Mouse (Mus musculus) neural tube, embryonic 14.5 days (tissue): ENCODE measurements around the gene Bcl2l1. TPM values are rescaled to one million over a fixed set of nuclear protein-coding genes. Genes with fewer than 3 reads are reported as not detected.

Source experiments
- ATAC-seq: fragments of 200-750 bp; cut with Nextera tagmentation; 2 replicates; pipeline ENCODE4 v1.8.0; 2017; ENCODE audit warnings: low read depth, mild to moderate bottlenecking, moderate TSS enrichment, moderate library complexity
- H3K27ac ChIP-seq: fragments of 300-500 bp; sonication (generic); 2 replicates; pipeline ENCODE4 v1.5.1; 2014; ENCODE audit warnings: low read depth, mild to moderate bottlenecking, control low read depth, low read length, moderate library complexity, mixed read lengths
- H3K27me3 ChIP-seq: fragments of 300-500 bp; sonication (generic); 2 replicates; pipeline ENCODE4 v1.6.1; 2014; ENCODE audit warnings: low read length; ENCODE audit not compliant: control insufficient read depth, insufficient read depth
- H3K36me3 ChIP-seq: fragments of 300-500 bp; sonication (generic); 2 replicates; pipeline ENCODE4 v1.6.1; 2014; ENCODE audit warnings: low read length, mixed read lengths; ENCODE audit not compliant: control insufficient read depth, insufficient read depth
- H3K4me1 ChIP-seq: fragments of 300-500 bp; sonication (generic); 2 replicates; pipeline ENCODE4 v1.6.1; 2014; ENCODE audit warnings: low read length; ENCODE audit not compliant: control insufficient read depth, insufficient read depth
- H3K4me2 ChIP-seq: fragments of 300-500 bp; sonication (generic); 2 replicates; pipeline ENCODE4 v1.6.1; 2014; ENCODE audit warnings: mild to moderate bottlenecking, low read depth, low read length, control low read depth
- H3K4me3 ChIP-seq: fragments of 300-500 bp; sonication (generic); 2 replicates; pipeline ENCODE4 v1.5.1; 2014; ENCODE audit warnings: low read depth, low read length, control low read depth, mixed read lengths
- H3K9ac ChIP-seq: fragments of 300-500 bp; sonication (generic); replicated peaks from 2 replicates; pipeline ENCODE4 v1.6.1; 2014; ENCODE audit warnings: low read depth, mild to moderate bottlenecking, control low read depth, low read length, mixed read lengths
- H3K9me3 ChIP-seq: fragments of 300-500 bp; sonication (generic); 2 replicates; pipeline ENCODE4 v1.6.1; 2016; ENCODE audit warnings: low read length; ENCODE audit not compliant: control insufficient read depth
- WGBS: fragments of 180-500 bp; shearing (Covaris S2); extraction: QIAGEN DNeasy Blood & Tissue Kit; methylation state at CpG from one replicate; pipeline ENCODE4 v1.1.7; 2014; 5-methylcytosine and 5-hydroxymethylcytosine counted together
- polyA plus RNA-seq: library from polyadenylated mRNA; unstranded; fragments of >200 nt; fragmentation: Nextera tagmentation; extraction: Ambion mirVana; gene quantifications from 2 replicates; pipeline ENCODE4 v1.2.1, GENCODE M21; 2014

The Bcl2l1 gene
- 142 and 159 TPM in 2 replicates for polyA plus RNA-seq

DNA sequence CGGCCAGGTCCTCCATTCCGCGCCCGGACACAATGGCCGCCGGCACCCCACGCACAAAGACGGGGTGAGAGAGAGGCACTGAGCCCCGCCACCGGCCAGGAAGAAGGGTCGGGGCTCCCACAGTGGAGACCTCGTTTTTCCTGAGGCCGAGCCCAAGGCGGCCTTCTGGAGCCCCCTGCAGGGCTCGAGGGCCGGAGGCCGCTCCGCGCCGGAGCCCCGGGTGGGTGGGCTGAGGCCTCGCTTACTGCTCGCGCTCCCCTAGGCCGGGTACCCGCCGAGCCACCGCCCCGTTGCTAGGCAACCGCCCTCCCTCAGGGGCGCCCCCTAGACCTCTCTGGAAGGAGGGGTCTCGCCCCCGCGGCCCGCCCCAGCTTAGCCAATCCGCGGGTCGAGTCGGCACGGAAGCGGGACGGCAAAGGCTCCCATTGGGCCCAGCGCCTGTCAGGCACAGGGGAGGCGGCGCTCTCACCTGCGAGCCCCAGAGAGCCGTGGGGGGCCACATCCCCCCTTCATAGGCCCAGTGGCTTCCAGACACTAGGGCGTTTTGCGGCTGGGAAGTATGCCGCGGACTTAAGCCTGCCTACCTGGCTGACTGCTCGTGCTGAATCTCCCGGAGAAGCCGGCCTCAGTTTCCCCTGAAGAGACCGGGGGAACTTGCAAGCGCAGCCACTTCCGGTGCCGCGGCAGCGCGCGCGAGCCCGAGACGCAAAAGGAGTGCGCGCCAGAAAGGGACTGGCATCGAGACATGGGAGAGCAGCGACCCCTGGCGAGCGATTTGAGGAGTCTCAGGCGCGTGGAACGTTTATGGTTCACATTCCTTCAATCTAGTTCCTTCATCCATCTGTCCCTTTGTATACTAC lies at the start of gene Bcl2l1:
Bcl2l1 (minus strand) TSS at position 710 of the 860 bp plus-strand sequence.
- peak; percentile 98 for ATAC-seq
- Histone ChIP-seq H3K9me3 (no peaks in the 10 kb centered on the region), H3K27ac (peak within 1 kb of the TSS; percentile 94), H3K9ac (peak within 1 kb of the TSS; percentile 83), H3K27me3 (no peaks in the 10 kb centered on the region), H3K4me2 (peak within 1 kb of the TSS; percentile 91), H3K36me3 (no peaks in the 10 kb centered on the region), H3K4me3 (peak within 1 kb of the TSS; percentile 60), H3K4me1 (peaks cover 34% of the 10 kb centered on the region)
- WGBS: under 1% methylated on average over 65 of the region's 74 CpGs

GRCm38 (mm10) chr2:152880898-152881297 lies 49.4 kb upstream of the Bcl2l1 start:
- Histone ChIP-seq H3K36me3 (no peaks in the 10 kb centered on the region), H3K4me2 (no peak overlapping the region), H3K27me3 (no peaks in the 10 kb centered on the region), H3K4me1 (no peaks in the 10 kb centered on the region), H3K27ac (no peak overlapping the region), H3K9me3 (no peaks in the 10 kb centered on the region), H3K9ac (no peak overlapping the region), H3K4me3 (no peak overlapping the region)
- no peak for ATAC-seq
- 94% methylated on average over 13 of the region's 13 CpGs for WGBS

- WGBS: 94% methylated on average over 3 of the region's 3 CpGs
- no peak overlapping the region for H3K4me2 ChIP-seq
- no peak overlapping the region for H3K9ac ChIP-seq
Measured at GRCm38 (mm10) chr2:152878239-152878638, 46.7 kb upstream of the Bcl2l1 start.

DNA sequence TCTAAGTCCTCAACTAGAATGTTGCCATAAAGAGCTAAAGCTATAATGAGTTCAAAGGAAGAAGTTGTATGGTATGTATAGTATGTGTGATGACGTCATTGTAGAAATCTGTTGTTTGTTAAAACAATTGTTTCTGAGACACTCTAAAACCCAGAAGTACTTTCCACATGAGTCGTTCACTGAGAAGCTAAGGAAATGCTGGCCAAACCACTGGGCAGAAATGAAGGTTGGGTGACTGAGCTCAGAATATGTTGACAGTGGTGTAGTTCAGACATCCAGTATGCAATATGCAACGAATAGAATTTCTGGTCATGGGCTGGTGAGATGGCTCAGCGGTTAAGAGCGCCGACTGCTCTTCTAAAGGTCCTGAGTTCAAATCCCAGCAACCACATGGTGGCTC lies 31.8 kb upstream of the Bcl2l1 start:
- Histone ChIP-seq H3K9ac (no peak overlapping the region), H3K9me3 (no peaks in the 10 kb centered on the region), H3K27ac (no peak overlapping the region), H3K4me3 (no peak overlapping the region), H3K27me3 (no peaks in the 10 kb centered on the region), H3K36me3 (no peaks in the 10 kb centered on the region), H3K4me2 (no peak overlapping the region), H3K4me1 (no peaks in the 10 kb centered on the region)
- WGBS: 97% methylated on average over 6 of the region's 6 CpGs
- no peak for ATAC-seq

More at GRCm38 (mm10) chr2:152878239-152878638, 46.7 kb upstream of the Bcl2l1 start:
- Histone ChIP-seq H3K36me3 (no peaks in the 10 kb centered on the region), H3K4me1 (no peaks in the 10 kb centered on the region), H3K4me3 (no peak overlapping the region), H3K27ac (no peak overlapping the region), H3K9me3 (no peaks in the 10 kb centered on the region), H3K27me3 (no peaks in the 10 kb centered on the region)
- ATAC-seq: no peak

DNA sequence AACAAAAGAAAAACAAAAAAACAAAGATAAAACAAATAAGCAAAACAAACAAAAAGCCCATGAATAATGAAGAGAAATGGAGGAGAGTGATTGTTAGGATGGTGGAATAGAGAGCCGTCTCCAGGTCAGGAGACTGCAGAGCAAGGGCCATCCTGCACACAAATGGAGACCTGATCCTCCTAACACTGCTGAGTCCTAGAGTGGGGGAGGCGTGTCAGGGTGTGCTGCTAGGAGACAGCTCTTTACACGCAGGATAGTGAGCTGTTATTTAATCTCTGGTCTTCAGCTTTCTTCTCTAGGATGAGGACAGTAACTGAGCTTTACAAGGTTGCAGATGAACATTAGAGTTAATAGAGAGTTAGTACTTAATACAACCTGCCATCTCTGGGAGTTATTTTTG lies 31.1 kb upstream of the Bcl2l1 start:
- ATAC-seq: no peak
- H3K9me3 ChIP-seq: no peaks in the 10 kb centered on the region
- H3K4me3 ChIP-seq: no peak overlapping the region
- no peak overlapping the region for H3K4me2 ChIP-seq
- no peak overlapping the region for H3K9ac ChIP-seq
- WGBS: 88% methylated on average over 3 of the region's 3 CpGs
- no peaks in the 10 kb centered on the region for H3K27me3 ChIP-seq
- no peaks in the 10 kb centered on the region for H3K36me3 ChIP-seq
- no peaks in the 10 kb centered on the region for H3K4me1 ChIP-seq
- H3K27ac ChIP-seq: no peak overlapping the region

GRCm38 (mm10) chr2:152861891-152862290 lies 30.4 kb upstream of the Bcl2l1 start:
- Histone ChIP-seq H3K27me3 (no peaks in the 10 kb centered on the region), H3K4me2 (no peak overlapping the region), H3K9me3 (no peaks in the 10 kb centered on the region), H3K36me3 (no peaks in the 10 kb centered on the region), H3K9ac (no peak overlapping the region), H3K27ac (no peak overlapping the region), H3K4me1 (no peaks in the 10 kb centered on the region), H3K4me3 (no peak overlapping the region)
- 89% methylated on average over 1 of the region's 1 CpGs for WGBS
- no peak for ATAC-seq

GRCm38 (mm10) chr2:152859501-152859900 lies 28.0 kb upstream of the Bcl2l1 start:
- Histone ChIP-seq H3K27ac (no peak overlapping the region), H3K9ac (no peak overlapping the region), H3K4me1 (no peaks in the 10 kb centered on the region), H3K36me3 (no peaks in the 10 kb centered on the region), H3K27me3 (no peaks in the 10 kb centered on the region), H3K4me3 (no peak overlapping the region), H3K4me2 (no peak overlapping the region), H3K9me3 (no peaks in the 10 kb centered on the region)
- WGBS: 86% methylated on average over 3 of the region's 3 CpGs
- ATAC-seq: no peak

- H3K4me2 ChIP-seq: peak overlapping the region; percentile 76
- H3K4me3 ChIP-seq: peak overlapping the region; percentile 62
- no peaks in the 10 kb centered on the region for H3K36me3 ChIP-seq
- no peaks in the 10 kb centered on the region for H3K9me3 ChIP-seq
- 9% methylated on average over 2 of the region's 2 CpGs for WGBS
- no peak for ATAC-seq
- no peak overlapping the region for H3K27ac ChIP-seq
- H3K27me3 ChIP-seq: no peaks in the 10 kb centered on the region
- H3K4me1 ChIP-seq: peaks cover 3% of the 10 kb centered on the region; the same call in 1 of the 2 replicates
- no peak overlapping the region for H3K9ac ChIP-seq
Measured at GRCm38 (mm10) chr2:152848466-152848865, 16.9 kb upstream of the Bcl2l1 start.

GRCm38 (mm10) chr2:152847815-152848302 lies 16.3 kb upstream of the Bcl2l1 start, which contains the start of gene Tpx2:
Gene Tpx2, plus strand, starts transcription at chr2:152847964.
- under 1% methylated on average over 34 of the region's 34 CpGs for WGBS
- Histone ChIP-seq H3K36me3 (no peaks in the 10 kb centered on the region), H3K4me2 (peak within 1 kb of the TSS; percentile 76), H3K9ac (peak within 1 kb of the TSS; percentile 39; the same call in 1 of the 2 replicates), H3K27me3 (no peaks in the 10 kb centered on the region), H3K27ac (no peak within 1 kb of the TSS), H3K4me3 (peak within 1 kb of the TSS; percentile 62), H3K4me1 (peaks cover 3% of the 10 kb centered on the region; the same call in 1 of the 2 replicates), H3K9me3 (no peaks in the 10 kb centered on the region)
- peak; percentile 98 for ATAC-seq
